Mouse (Mus musculus): ENCODE data around the gene Gfm2. TPM values are rescaled to one million over a fixed set of nuclear protein-coding genes. Genes with fewer than 3 reads are reported as not detected.

The Gfm2 gene
- total RNA-seq, 4 experiments from 2014 or later, result 51.6 to 61.2 (median 56.9) TPM

DNA sequence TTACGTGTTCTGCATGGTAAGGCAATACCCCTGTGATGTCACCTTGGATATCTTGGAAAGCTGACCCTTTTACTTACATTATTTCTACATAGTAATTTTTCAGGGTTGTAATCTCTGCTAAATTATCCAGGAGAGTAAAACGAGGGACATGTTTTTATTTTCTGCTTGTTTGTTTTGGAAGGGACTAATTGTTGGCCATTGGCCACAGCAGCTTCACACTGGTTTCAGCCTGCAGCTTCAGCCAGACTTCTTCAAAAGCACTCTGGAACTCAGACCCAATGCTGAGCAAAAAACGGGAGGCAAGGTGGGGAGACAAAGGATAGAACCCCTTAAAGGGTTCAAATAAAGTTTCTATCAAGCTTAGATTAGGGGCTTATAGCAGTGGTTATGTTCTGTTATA lies 92.4 kb downstream of the Gfm2 start:
- no peak for DNase-seq (ENCODE audit: low spot score)

Other genes with a start within 250 kb of the Gfm2 start
- under 1 TPM; 0.06 to 0.11 (median 0.08) TPM for gene Gcnt4, start 213.2 kb upstream of the Gfm2 start, total RNA-seq (2022)
- gene 1700029F12Rik, start 103.6 kb upstream of the Gfm2 start, total RNA-seq (2022), result not detected
- 1 to 10 TPM in 2 of 4 experiments, under 1 TPM in 2; 0.57 to 1.8 (median 1.1) TPM for gene Fam169a, start 70.7 kb upstream of the Gfm2 start, total RNA-seq (2022)
- gene Gm6169, start 38.7 kb upstream of the Gfm2 start, total RNA-seq (2022), result 10 to 100 TPM in 1 of 4 experiments, 1 to 10 TPM in 1, under 1 TPM in 1, not detected in 1; 0.46 to 10.1 (median 6.9) TPM
- 10 to 100 TPM; 32.0 to 45.4 (median 41.9) TPM for gene Nsa2, start within 50 bp of the Gfm2 start, total RNA-seq (2022)
- 10 to 100 TPM; 20.9 to 25.2 (median 22.4) TPM for gene Hexb, start 60.4 kb downstream of the Gfm2 start, total RNA-seq (2022)
- 1 to 10 TPM; 3.6 to 7.0 (median 4.7) TPM for gene Enc1, start 103.2 kb downstream of the Gfm2 start, total RNA-seq (2022)

Data from heart, adult 8-10 months (tissue).